Mouse (Mus musculus) megakaryocyte, adult 5-6 weeks (primary cell): ENCODE data around the gene Ptprk. TPM values are rescaled to one million over a fixed set of nuclear protein-coding genes. Genes with fewer than 3 reads are reported as not detected.

Source experiments
- ATAC-seq: 2 replicates; pipeline ENCODE4 v1.8.0; 2016; ENCODE audit warnings: mild to moderate bottlenecking, inconsistent platforms; ENCODE audit not compliant: poor library complexity, severe bottlenecking
- total RNA-seq, 2 experiments: library from RNA; stranded (forward) in 1 of 2; stranded (reverse) in 1 of 2; fragments of 153-499, 151-499 nt in 1 of 2; fragments of 221-1000, 200-1000 nt in 1 of 2; gene quantifications; 2 replicates each; pipeline versions ENCODE4 v1.2.3 to v1.2.4; 2015 to 2017

Gene Ptprk
- total RNA-seq, 2 experiments from 2014 or later: not detected

GRCm38 (mm10) chr10:28395610-28396519, 321.2 kb downstream of the Ptprk start:
- no peak for ATAC-seq

- no peak for ATAC-seq
Observed at GRCm38 (mm10) chr10:28396520-28396915, 321.9 kb downstream of the Ptprk start.

DNA sequence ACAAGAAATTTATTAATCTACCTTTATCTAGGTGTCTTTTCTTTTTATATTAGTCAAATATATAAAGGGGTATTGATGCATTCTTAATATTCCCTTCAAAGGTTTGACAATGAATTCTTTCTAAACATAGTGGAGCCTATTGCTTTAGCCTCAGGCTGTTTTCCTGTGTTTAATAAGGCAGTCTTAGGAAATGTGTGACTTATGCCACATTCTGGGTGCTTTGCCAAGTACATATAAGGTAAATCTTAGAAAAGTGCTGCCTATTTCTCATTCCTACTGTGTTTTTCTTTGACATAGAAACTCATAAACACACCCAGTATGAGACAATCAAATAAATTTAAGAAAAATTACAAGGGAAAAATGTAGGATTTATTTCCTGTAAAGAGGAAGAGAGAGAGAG, 327.2 kb downstream of the Ptprk start:
- no peak for ATAC-seq

GRCm38 (mm10) chr10:28408980-28409379, 334.4 kb downstream of the Ptprk start:
- ATAC-seq: no peak

DNA sequence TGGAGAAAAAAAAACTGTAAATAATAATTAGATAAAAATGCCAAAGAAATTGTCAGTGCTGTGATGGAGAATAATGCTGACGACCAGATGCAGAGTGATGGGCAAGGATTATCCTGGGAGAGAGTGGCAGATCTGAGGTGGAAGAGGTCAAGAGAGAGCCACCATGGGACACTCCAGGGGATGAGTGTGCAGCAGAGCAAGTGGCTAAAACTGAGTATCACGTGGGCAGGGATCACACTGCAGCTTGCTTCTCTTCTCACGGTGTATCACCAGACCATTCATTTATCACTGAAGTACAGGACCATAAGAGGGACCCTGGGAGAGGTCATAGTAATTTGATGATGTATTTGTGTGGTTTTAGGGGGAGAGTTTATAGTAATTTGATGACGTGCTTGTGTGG, 340.2 kb downstream of the Ptprk start:
- no peak for ATAC-seq

DNA sequence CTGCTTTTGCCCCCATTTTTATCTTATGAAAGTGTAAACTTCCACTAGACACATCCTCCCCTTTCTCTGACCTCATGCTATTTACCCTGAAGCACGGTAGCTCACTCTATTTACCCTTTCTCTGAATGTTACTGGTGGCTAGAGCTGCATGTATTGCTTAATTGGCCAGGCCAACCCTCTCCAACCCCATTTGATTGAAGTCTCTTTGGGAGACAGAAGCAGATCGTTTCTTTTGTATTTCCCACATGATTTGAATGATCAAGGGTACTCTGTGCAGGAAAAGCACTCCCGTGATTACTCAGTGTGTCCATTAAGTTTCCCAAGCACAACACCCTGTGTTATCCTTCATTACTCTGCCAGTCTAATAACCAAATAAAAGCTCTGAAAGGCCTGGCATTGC, 348.0 kb downstream of the Ptprk start:
- ATAC-seq: no peak

DNA sequence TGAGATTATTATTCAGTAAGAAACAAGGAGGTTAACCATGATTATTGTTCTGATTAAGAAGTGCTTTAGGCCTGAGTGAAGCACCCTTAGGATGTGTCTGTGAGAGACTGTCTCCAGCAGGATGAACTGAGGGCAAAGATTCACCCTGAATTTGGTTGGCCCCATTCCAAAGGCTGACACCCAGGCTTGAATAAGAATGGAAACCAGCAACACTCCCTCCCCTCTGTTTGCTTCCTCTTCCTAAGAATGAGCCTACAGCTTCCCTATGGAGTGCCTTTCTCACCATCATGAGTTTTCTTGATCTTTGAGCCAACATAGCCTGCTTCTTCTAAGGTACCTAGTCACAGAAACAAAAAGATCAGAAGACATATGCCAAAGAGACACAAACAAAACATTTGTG, 350.8 kb downstream of the Ptprk start:
- no peak for ATAC-seq

DNA sequence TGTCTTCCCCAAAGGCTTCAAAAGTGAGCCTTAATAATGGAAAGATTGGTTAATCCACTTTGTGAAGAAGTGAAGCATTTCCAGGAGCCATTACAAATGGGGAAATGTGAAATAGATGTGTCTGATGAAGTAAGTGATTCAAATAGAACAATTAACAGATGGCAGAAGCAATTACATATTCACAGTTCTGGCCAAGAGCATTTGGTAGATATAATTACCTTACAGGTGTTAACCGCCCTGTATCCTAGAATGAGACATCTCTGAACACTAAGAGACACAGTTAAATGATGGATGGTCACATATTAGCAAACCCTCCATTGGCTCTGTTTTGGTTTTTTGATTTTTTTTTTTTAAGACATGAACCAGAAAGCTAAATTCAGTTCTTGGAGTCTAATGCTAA, 361.5 kb downstream of the Ptprk start:
- no peak for ATAC-seq

- no peak for ATAC-seq
Observed at GRCm38 (mm10) chr10:28449853-28450252, 375.2 kb downstream of the Ptprk start.

DNA sequence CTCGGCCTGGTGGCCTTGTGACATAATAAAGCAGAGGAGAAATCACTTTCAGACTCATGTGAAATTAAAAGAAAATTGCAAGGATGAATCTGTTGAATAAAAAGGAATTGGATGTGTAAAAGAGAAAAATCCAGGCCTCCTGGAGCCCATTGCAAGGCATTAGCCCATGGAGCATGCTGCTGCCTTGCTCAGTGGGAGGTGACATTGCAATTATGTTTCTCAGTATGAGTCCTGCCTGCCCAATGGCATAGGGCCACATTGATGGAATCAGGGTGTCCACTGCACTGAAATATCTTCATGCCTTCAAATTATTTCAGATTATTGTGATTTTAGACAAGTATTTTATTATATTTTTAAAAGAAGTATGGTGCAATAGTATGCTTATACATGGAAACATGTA, 376.0 kb downstream of the Ptprk start:
- no peak for ATAC-seq

DNA sequence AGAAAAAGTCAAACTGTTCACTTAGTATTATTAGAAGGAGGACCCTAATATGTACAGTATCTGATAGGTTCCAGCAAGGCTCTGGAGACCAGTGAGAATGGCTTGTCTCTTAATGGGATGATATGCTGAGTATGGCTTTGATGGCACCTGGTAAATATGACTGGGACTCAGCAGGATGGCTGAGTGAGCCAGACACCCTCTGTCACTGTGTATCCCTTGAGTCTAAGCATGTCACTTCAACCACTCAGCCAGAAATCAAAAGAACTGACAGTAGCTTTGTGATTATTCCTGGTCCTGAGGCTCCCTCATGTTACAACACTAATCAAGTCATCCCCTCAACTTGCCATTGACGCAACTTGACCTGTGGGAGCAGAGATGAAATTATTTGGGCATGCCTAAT, 383.4 kb downstream of the Ptprk start:
- no peak for ATAC-seq

DNA sequence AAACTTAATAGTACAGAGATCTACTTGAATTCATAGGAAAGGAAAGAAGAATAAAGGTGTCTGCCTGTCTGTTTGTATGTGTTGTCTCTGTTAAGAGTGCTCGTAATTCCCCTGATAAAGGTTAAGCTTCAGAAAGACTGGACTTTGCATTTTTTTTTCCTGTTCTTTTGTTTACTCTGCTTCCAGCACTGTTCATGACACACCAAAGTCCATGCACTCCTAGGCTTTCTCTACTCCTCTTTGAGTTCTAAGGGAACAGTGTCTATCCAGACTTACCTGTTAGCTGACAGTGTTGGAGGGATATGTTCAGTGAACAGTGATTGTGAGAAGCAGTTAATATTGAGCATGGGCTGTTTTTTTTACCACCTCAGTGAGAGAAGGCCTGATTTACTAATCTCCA, 385.3 kb downstream of the Ptprk start:
- no peak for ATAC-seq

GRCm38 (mm10) chr10:28463706-28464105, 389.1 kb downstream of the Ptprk start:
- ATAC-seq: peak; percentile 56

DNA sequence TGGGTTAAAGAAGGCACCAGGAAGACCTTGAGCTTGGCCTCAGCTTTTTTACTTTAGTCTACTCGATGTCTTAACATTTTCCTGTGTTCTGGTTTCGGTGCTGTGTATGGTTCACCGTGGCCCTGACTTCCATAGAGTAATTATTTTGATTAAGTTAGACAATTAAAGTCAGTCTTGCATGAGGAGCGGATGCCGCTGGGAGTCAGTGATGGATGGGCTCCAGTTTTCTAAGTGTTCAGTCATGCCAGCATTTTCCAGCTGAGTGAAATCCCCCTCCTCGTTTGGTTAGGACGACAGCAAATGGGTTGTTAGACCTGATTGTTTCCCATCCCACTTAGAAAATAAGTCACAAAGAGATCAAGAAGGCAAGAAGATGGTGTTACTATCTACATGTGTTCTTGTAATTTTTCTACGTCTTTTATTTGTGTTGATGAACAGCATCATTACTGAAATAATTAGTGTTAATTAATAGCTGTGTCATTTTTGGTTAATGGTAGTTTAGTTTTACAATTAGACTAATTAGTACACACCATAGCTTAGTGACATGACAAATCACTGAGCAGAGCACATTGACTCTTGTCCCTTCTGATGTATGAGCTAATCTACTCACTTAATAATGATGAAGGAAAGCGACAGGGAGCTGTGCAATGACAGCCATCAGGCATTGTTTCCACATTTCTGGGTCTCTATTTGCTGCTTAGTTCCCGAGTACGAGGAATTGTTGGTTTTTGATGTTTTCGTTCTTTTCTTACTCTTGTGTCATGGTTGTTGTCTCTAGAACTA, 390.3 kb downstream of the Ptprk start:
- ATAC-seq: no peak

DNA sequence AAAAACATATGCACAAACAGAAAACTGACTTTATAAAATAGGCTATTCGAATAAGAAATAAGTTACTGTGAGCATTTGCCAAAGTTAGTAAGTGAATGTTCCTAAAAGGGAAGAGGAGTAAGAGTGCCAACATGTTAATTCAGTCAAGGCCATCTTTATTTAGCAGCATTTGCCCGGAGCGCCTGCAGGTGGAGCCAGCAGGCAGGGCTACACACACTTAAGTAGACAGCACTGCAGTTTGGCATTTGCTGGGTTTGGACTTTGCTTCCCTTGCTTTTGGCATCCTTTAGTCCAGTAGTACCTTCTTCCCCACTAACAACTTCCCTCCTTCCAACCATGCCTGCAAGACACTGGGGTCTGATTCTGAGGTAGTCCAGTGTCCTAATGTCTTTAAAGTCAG, 411.0 kb downstream of the Ptprk start:
- peak; percentile 92 for ATAC-seq

DNA sequence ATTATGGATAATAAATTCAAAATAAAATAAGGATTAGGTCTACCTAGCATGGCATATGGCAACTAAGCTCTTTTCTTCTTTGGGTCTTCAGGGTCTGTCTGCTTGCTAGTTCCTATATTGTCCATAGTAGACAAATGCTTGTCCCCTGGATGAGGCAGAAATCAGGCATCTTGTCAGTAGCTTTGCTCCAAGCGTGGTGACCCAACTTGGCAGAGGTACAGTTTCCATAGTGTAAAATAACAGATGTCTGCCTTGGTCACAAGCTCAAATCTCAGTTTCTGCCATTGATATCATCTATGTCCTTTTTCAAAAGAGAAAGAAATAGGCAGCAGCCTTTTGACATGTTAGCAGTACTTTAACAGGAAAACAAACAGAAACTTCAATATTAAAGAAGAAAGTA, 416.4 kb downstream of the Ptprk start:
- ATAC-seq: no peak

- no peak for ATAC-seq
Observed at GRCm38 (mm10) chr10:28492206-28492605, 417.6 kb downstream of the Ptprk start.

- no peak for ATAC-seq
Observed at GRCm38 (mm10) chr10:28492870-28493269, 418.2 kb downstream of the Ptprk start.

- no peak for ATAC-seq
Observed at GRCm38 (mm10) chr10:28493271-28493861, 418.7 kb downstream of the Ptprk start.

GRCm38 (mm10) chr10:28497791-28498190, 423.2 kb downstream of the Ptprk start:
- no peak for ATAC-seq

- ATAC-seq: no peak
Observed at GRCm38 (mm10) chr10:28498504-28498903, 423.9 kb downstream of the Ptprk start.

GRCm38 (mm10) chr10:28513601-28514000, 439.0 kb downstream of the Ptprk start:
- no peak for ATAC-seq
